Mouse (Mus musculus): Measurements from ENCODE around the gene Dlgap1. TPM values are rescaled to one million over a fixed set of nuclear protein-coding genes. Genes with fewer than 3 reads are reported as not detected.

Dlgap1 gene
- polyA plus RNA-seq, 1 experiment, result 0.06 TPM

DNA sequence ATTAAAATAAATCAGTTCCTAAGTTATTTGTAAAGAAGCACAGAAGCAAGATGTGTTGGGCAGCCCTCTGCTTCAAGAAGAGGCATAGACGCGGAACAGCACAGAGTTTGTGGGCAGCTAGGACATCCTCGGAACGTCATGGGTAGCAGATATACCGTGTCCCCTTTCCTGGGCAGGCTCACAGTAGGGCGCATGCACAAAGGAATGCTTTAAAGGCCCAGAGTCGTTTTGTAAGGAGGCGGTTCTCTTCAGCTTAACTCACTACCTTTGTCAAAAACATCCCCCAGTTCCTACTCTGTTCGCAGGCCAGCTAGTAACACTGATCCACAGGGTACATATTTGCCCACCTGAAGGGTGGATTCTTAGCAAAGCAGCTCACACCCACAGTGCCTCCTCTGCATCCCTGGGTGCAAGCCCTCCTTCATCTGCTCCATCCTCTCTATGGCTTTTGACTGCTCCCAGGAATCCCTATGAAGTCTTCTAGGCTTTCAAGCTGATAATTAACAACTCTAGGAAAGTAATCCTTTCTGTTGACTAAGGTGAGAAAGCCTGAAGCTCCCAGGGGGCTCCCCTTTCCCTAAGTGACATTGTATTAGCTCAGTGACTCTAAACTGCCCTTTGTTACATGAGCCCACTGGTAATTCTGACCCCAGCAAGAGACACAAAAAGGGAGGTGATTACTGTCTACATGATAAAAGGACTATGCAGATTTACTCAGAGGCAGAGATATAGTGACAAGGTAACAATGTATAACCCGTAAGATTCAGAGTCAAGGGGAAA is 803.4 kb downstream of the Dlgap1 start:
- DNase-seq (ENCODE audit: low read depth in 1 of 2, low spot score in 2 of 2), result no peak
- TF ChIP-seq POLR2A (IDR thresholded peaks at IDR 0.05; ENCODE audit: low read depth, low read length) (no peak), CTCF (IDR thresholded peaks at IDR 0.05; ENCODE audit: extremely low read depth, insufficient read depth, insufficient read length, insufficient replicate concordance) (no peak)
- Histone ChIP-seq H3K36me3 (ENCODE audit: control insufficient read depth, insufficient read depth, low read length) (no peaks in the 10 kb centered on the region), H3K27me3 (ENCODE audit: control insufficient read depth, insufficient read depth, low read length) (no peaks in the 10 kb centered on the region), H3K4me3 (ENCODE audit: extremely low read depth, insufficient read depth, insufficient read length) (no peak overlapping the region), H3K4me1 (ENCODE audit: control insufficient read depth, insufficient read depth, insufficient read length) (no peaks in the 10 kb centered on the region), H3K27ac (ENCODE audit: insufficient read depth, low read length) (no peak overlapping the region)
- WGBS, result 53% methylated on average over 10 of the region's 10 CpGs

DNA sequence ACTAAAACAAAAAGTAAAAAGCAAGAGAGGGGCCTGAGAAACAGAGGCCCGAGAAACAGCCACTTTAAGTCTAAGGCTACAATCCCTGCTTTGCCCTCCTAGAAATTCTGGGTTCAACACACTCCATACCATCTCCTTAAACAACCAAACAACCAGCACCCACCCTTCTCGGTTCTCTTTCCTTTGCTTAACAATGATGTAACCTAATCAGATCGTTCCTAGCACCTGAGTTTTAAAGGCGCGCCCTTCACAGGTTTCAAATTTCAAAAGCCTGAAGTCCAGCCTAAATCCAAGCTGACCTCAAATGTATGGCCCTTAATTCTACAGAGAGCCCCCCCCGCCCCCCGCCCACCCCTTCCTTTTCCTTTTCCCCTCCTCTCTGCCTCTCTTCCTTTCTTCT is 810.9 kb downstream of the Dlgap1 start:
- DNase-seq (ENCODE audit: low read depth in 1 of 2, low spot score in 2 of 2), result no peak
- H3K27ac ChIP-seq (ENCODE audit: insufficient read depth, low read length), result no peak overlapping the region
- WGBS, result 77% methylated on average over 7 of the region's 7 CpGs

DNA sequence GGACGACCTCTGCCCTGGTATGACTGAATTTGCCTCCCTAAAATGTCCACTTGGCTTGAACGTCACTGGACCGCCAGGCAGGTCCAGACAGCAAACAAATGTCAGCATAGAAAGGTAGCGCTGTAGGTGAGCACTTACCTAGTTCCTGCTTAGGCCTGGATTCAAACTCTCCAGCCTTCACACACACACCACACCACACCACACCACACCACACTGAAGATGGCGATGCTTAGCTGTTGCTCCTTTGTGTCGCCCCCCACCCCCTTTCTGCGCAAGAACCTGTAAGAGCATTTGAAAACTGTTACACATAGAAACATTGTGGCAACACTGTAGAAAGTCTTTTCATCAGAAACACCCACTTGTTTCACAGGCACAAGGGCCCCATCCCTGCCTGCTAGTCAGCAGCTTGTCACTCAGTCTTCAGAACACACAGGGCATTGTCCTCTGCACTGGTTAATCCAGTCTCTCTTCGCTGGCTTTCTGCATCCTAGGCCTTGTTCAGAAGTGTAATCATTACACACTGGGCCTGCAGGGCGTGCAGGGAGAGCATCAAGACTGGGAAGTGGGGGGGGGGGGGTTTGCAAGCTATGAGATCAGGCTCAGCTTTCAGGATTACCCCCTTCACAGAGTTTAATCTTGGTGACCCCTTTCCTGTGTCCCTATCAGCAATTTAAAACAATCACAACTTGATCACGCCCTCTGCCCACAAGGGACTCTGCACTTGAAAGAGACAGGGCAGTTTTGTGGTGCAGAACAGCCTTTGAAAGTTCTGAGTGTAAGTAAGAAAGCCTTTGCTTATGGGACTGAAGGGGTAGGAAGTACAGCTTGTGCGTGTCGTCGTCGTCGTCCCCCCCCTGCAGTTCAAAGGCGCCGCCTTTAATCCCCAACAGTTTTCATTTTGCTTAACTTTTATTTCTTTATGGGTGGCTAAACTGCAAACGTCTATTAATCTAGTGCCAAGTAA is 812.1 kb downstream of the Dlgap1 start:
- H3K36me3 ChIP-seq (ENCODE audit: control insufficient read depth, insufficient read depth, low read length), result no peaks in the 10 kb centered on the region
- H3K27me3 ChIP-seq (ENCODE audit: control insufficient read depth, insufficient read depth, low read length), result no peaks in the 10 kb centered on the region
- no peak for DNase-seq (ENCODE audit: low read depth in 1 of 2, low spot score in 2 of 2)
- H3K4me3 ChIP-seq (ENCODE audit: extremely low read depth, insufficient read depth, insufficient read length), result no peak overlapping the region
- no peak overlapping the region for H3K27ac ChIP-seq (ENCODE audit: insufficient read depth, low read length)
- no peak for TF ChIP-seq CTCF (IDR thresholded peaks at IDR 0.05; ENCODE audit: extremely low read depth, insufficient read depth, insufficient read length, insufficient replicate concordance)
- no peak for TF ChIP-seq POLR2A (IDR thresholded peaks at IDR 0.05; ENCODE audit: low read depth, low read length)
- WGBS, result 80% methylated on average over 18 of the region's 18 CpGs
- no peaks in the 10 kb centered on the region for H3K4me1 ChIP-seq (ENCODE audit: control insufficient read depth, insufficient read depth, insufficient read length)

More for the DNA sequence above, 810.9 kb downstream of the Dlgap1 start:
- no peak for TF ChIP-seq POLR2A (IDR thresholded peaks at IDR 0.05; ENCODE audit: low read depth, low read length)
- TF ChIP-seq CTCF (IDR thresholded peaks at IDR 0.05; ENCODE audit: extremely low read depth, insufficient read depth, insufficient read length, insufficient replicate concordance), result no peak
- Histone ChIP-seq H3K27me3 (ENCODE audit: control insufficient read depth, insufficient read depth, low read length) (no peaks in the 10 kb centered on the region), H3K4me3 (ENCODE audit: extremely low read depth, insufficient read depth, insufficient read length) (no peak overlapping the region), H3K4me1 (ENCODE audit: control insufficient read depth, insufficient read depth, insufficient read length) (no peaks in the 10 kb centered on the region), H3K36me3 (ENCODE audit: control insufficient read depth, insufficient read depth, low read length) (no peaks in the 10 kb centered on the region)

DNA sequence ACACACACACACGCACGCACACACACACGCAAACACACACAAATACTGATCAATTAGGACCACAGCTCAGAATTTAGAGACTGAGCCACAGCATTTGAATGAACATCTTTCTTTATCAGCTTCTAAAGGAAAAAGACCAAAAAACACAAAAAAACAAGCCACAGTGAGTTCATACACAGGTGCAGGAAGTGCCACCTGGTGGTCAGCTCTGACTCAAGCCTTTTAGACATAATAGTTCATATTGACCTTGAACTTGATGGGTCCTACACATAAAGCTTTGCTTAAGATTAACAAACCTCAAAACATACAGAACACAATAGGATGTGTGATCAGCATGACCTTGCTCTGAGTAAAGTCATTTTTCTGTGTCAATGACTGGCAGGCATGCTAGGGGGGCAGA is 814.4 kb downstream of the Dlgap1 start:
- Histone ChIP-seq H3K36me3 (ENCODE audit: control insufficient read depth, insufficient read depth, low read length) (no peaks in the 10 kb centered on the region), H3K27ac (ENCODE audit: insufficient read depth, low read length) (no peak overlapping the region), H3K27me3 (ENCODE audit: control insufficient read depth, insufficient read depth, low read length) (no peaks in the 10 kb centered on the region), H3K4me1 (ENCODE audit: control insufficient read depth, insufficient read depth, insufficient read length) (no peaks in the 10 kb centered on the region), H3K4me3 (ENCODE audit: extremely low read depth, insufficient read depth, insufficient read length) (no peak overlapping the region)
- 91% methylated on average over 3 of the region's 3 CpGs for WGBS
- no peak for TF ChIP-seq CTCF (IDR thresholded peaks at IDR 0.05; ENCODE audit: extremely low read depth, insufficient read depth, insufficient read length, insufficient replicate concordance)
- no peak for TF ChIP-seq POLR2A (IDR thresholded peaks at IDR 0.05; ENCODE audit: low read depth, low read length)
- no peak for DNase-seq (ENCODE audit: low read depth in 1 of 2, low spot score in 2 of 2)

DNA sequence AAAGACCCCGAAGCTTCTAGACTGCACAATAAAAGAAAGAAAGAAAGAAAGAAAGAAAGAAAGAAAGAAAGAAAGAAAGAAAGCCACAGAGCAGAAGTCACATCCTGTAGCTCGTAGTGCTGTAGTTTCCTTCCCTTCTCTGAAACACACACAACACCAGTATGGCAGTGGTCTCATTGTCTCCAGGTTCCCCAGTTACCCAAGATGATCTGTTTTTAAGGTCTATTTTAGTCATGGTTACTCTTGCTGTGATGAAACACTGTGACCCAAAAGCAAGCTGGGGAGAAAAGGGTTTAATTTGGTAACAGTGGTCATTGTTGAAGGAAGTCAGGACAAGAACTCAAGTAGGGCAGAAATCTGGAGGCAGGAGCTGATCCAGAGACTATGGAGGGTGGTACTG is 818.5 kb downstream of the Dlgap1 start:
- Histone ChIP-seq H3K36me3 (ENCODE audit: control insufficient read depth, insufficient read depth, low read length) (no peaks in the 10 kb centered on the region), H3K4me1 (ENCODE audit: control insufficient read depth, insufficient read depth, insufficient read length) (no peaks in the 10 kb centered on the region), H3K27me3 (ENCODE audit: control insufficient read depth, insufficient read depth, low read length) (no peaks in the 10 kb centered on the region), H3K27ac (ENCODE audit: insufficient read depth, low read length) (no peak overlapping the region), H3K4me3 (ENCODE audit: extremely low read depth, insufficient read depth, insufficient read length) (no peak overlapping the region)
- TF ChIP-seq CTCF (IDR thresholded peaks at IDR 0.05; ENCODE audit: extremely low read depth, insufficient read depth, insufficient read length, insufficient replicate concordance), result no peak
- no peak for TF ChIP-seq POLR2A (IDR thresholded peaks at IDR 0.05; ENCODE audit: low read depth, low read length)
- 66% methylated on average over 2 of the region's 2 CpGs for WGBS
- DNase-seq (ENCODE audit: low read depth in 1 of 2, low spot score in 2 of 2), result no peak

DNA sequence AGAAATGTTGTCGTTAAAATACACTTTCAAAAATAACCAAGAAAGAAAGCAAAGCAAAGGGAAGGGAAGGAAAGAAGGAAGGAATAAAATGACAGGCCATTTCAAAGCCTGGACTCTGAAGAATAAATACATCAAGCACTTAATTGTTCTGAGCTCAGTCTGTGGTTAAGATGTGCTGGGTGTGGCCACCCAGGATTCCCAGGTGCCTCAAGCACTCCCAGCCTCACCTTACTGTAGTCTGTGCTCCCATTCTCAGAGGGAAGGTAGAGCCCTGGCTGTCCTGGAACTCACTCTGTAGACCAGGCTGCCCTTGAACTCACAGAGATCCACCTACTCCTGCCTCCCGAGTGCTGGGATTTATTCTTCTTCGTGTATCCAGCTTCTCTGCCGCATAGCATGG is 821.9 kb downstream of the Dlgap1 start:
- no peaks in the 10 kb centered on the region for H3K27me3 ChIP-seq (ENCODE audit: control insufficient read depth, insufficient read depth, low read length)
- WGBS, result 89% methylated on average over 4 of the region's 4 CpGs
- H3K4me3 ChIP-seq (ENCODE audit: extremely low read depth, insufficient read depth, insufficient read length), result no peak overlapping the region
- no peaks in the 10 kb centered on the region for H3K4me1 ChIP-seq (ENCODE audit: control insufficient read depth, insufficient read depth, insufficient read length)
- TF ChIP-seq POLR2A (IDR thresholded peaks at IDR 0.05; ENCODE audit: low read depth, low read length) (no peak), CTCF (IDR thresholded peaks at IDR 0.05; ENCODE audit: extremely low read depth, insufficient read depth, insufficient read length, insufficient replicate concordance) (no peak)
- H3K27ac ChIP-seq (ENCODE audit: insufficient read depth, low read length), result no peak overlapping the region
- DNase-seq (ENCODE audit: low read depth in 1 of 2, low spot score in 2 of 2), result no peak
- no peaks in the 10 kb centered on the region for H3K36me3 ChIP-seq (ENCODE audit: control insufficient read depth, insufficient read depth, low read length)

All from spleen, adult 2 months (tissue).